Mouse (Mus musculus): ENCODE measurements at regions not wholly inside any gene's neighbourhood (a gene's known extent, or its start where the extent isn't known, plus 50 kb on each side); places are given as distances from the start of the nearest gene placed in this dataset.

- TF ChIP-seq E2F4 (IDR thresholded peaks at IDR 0.05; ENCODE audit: insufficient replicate concordance, low read depth, low read length) (no peak), CHD2 (IDR thresholded peaks at IDR 0.05; ENCODE audit: low read length) (no peak), CTCF (conservative IDR thresholded peaks at IDR 0.05 in 1 of 2, IDR thresholded peaks at IDR 0.05 in 1 of 2; ENCODE audit: low read depth in 2 of 2, low read length in 2 of 2) (peak in 1 of 2 experiments; percentile 58; a peak in 2 of 4 replicates), POLR2A (IDR thresholded peaks at IDR 0.05; ENCODE audit: low read depth, low read length) (no peak), SIN3A (IDR thresholded peaks at IDR 0.05; ENCODE audit: low read length) (no peak), BHLHE40 (IDR thresholded peaks at IDR 0.05; ENCODE audit: low read depth, low read length) (no peak)
These were observed 60.6 kb upstream of the Mphosph6 start for GRCm38 (mm10) chr8:117862318-117862717.
